Mouse (Mus musculus): ENCODE results near the gene Ramp1.

Gene Ramp1

GRCm38 (mm10) chr1:91239112-91239511 is 59.5 kb downstream of the Ramp1 start:
- DNase-seq (ENCODE audit: low read depth, low spot score) = peak; percentile 50

- no peak for DNase-seq (ENCODE audit: low read depth, low spot score)
These were observed 60.2 kb downstream of the Ramp1 start for GRCm38 (mm10) chr1:91239800-91240199.

- no peak for DNase-seq (ENCODE audit: low read depth, low spot score)
These were observed 61.1 kb downstream of the Ramp1 start for GRCm38 (mm10) chr1:91240685-91241084.

- no peak for DNase-seq (ENCODE audit: low read depth, low spot score)
These were observed 61.6 kb downstream of the Ramp1 start for GRCm38 (mm10) chr1:91241249-91241648.

GRCm38 (mm10) chr1:91248242-91248641 is 68.6 kb downstream of the Ramp1 start:
- DNase-seq (ENCODE audit: low read depth, low spot score) = no peak

GRCm38 (mm10) chr1:91248970-91249369 is 69.3 kb downstream of the Ramp1 start:
- no peak for DNase-seq (ENCODE audit: low read depth, low spot score)

DNA sequence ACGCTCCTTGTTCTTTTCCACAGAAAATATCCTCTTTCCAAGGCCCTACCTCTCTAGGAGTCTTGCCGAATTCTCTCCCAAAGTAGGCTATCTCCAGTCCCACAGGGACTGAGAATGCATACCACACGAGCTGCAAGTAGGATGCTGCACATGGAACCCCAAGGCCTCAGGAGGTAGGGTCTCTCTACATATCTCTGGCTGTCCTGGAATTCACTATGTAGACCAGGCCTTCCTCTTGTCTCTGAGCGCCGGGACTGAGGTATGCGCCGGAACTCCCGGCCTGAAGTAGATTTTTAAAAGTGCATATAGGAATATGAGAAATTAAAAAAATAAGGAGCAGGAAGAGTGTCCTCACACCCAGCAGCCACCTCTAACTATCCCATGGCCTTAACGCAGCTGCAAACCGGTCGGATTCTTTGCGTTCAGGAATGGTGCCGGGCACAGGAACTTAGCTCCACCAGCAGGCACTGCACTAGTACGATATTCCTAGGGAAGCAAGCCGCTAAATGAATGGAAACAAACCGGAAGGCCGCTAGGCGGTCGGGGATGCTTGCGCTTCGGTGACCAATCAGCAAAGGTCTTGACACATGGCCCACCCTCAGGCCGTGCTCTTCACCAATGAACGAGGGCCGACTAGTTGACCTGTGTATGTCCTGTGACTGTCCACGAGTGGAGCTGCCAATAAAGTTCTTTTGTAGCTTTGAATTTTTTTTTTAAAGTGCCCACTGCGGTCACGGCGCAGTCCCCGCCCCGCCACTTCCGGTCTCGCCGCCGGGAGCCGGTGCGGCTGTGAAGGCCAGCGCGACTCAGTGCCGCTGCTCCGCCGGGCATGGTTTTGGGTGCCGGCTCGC is 70.2 kb downstream of the Ramp1 start, which contains the start of gene Ube2f:
Gene Ube2f, plus strand, starts transcription at position 741 of the 851 bp plus-strand sequence.
- peak; percentile 94 for DNase-seq (ENCODE audit: low read depth, low spot score)

GRCm38 (mm10) chr1:91250415-91251147 is 71.0 kb downstream of the Ramp1 start:
- DNase-seq (ENCODE audit: low read depth, low spot score) = no peak

GRCm38 (mm10) chr1:91251148-91251650 is 71.6 kb downstream of the Ramp1 start:
- DNase-seq (ENCODE audit: low read depth, low spot score) = peak; percentile 13

DNA sequence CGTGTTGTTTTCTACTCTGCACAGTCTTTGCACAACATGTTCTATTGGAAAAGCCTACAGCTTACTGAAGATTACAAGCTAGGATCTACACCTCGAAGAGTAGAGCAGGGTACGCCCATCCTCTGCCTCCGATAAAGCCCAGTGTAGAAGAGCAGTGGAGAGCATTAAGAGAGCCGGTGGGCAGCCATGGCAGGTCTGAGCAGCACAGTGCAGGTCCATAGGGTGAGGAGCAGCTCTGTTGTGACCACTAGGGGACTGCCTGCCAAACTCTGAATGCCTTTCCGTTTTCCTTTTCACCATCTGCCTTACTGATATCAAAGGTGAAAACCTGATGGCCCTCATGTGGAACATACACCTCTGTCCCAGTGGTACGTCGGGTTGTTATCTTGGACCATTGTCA is 72.3 kb downstream of the Ramp1 start:
- peak; percentile 17 for DNase-seq (ENCODE audit: low read depth, low spot score)

DNA sequence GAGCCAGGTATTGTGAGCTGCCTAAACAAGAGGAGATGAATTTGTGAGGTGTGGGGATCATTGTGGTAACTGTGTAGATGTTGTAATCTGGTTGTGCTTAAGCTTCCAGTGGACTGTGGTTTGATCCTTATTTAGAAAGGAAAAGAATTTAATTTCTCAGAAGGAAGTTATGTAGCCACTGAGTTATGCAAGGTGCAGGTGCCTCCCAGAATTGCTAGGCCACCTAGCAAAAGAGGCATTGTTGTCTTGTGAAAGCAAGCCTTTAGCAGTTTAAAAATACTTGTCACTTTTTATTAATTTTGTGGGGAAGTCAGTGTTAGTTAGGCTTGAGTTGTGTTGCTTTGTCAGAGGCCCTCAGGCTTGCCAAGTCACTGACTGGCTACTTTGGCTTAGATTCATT is 78.3 kb downstream of the Ramp1 start:
- DNase-seq (ENCODE audit: low read depth, low spot score) = no peak

DNA sequence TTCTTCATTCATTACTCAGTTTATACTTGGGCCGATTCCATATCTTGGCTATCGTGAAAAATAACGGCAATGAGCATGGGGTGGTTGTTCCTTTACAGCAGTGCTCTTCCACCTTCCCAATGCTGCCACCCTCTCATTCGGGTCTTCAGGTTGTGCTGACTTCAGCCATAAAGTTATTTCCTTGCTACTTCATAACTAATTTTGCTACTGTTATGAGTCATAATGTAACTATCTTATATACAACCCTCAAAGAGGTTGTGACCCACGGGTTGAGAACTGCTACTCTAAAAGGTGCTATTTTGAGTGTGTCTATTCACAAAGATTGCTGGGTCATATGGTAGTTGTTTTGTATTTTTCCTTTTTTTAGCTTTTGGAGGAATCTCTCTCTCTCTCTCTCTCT is 80.2 kb downstream of the Ramp1 start:
- DNase-seq (ENCODE audit: low read depth, low spot score) = peak; percentile 35

DNA sequence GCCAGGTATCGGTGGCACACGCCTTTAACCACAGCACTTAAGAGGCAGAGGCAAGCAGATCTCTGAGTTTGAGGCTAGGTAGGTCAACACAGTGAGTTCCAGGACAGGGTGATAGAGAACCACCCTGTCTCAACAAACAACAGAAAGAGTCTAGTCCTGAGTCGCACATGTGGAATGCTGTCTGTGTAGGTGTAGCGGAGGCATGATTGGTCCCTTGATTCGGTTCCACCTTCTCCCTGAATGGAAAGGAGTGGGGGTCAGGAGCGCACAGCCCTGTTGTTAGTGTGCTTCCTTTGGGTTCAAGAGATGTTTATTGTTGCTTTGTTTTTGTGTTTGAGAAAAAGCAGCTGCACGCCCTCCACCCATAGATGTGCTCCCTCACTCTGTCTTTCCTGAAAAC is 82.9 kb downstream of the Ramp1 start:
- DNase-seq (ENCODE audit: low read depth, low spot score) = no peak

- no peak for DNase-seq (ENCODE audit: low read depth, low spot score)
These were observed 92.6 kb downstream of the Ramp1 start for GRCm38 (mm10) chr1:91272260-91272659.
